Mouse (Mus musculus): ENCODE data around the gene Prima1. TPM values are rescaled to one million over a fixed set of nuclear protein-coding genes. Genes with fewer than 3 reads are reported as not detected.

The Prima1 gene
- polyA plus RNA-seq, 1 experiment from 2014 or later, result 0.42 TPM

- Histone ChIP-seq H3K4me1 (replicated peaks; ENCODE audit: insufficient read depth, low read length) (no peaks in the 10 kb centered on the region), H3K36me3 (ENCODE audit: insufficient read depth, low read length) (no peaks in the 10 kb centered on the region), H3K4me2 (ENCODE audit: low read length) (no peak overlapping the region), H3K27ac (no peak overlapping the region), H3K4me3 (replicated peaks; ENCODE audit: low read depth, low read length) (no peak overlapping the region), H3K27me3 (ENCODE audit: insufficient read depth, low read length) (no peaks in the 10 kb centered on the region), H3K9me3 (replicated peaks; ENCODE audit: low read length) (no peaks in the 10 kb centered on the region), H3K9ac (ENCODE audit: low read depth, low read length) (no peak overlapping the region)
- no peak for DNase-seq (ENCODE audit: low spot score)
- WGBS, result 61% methylated on average over 3 of the region's 3 CpGs
- ATAC-seq (replicated peaks; ENCODE audit: low FRiP score, low read depth), result no peak
- TF ChIP-seq CTCF (IDR thresholded peaks at IDR 0.05; ENCODE audit: low read depth), result no peak
Observed at GRCm38 (mm10) chr12:103155406-103155805, 86.5 kb downstream of the Prima1 start.

GRCm38 (mm10) chr12:103154927-103155326, 87.0 kb downstream of the Prima1 start:
- no peak for ATAC-seq (replicated peaks; ENCODE audit: low FRiP score, low read depth)
- no peak for DNase-seq (ENCODE audit: low spot score)
- Histone ChIP-seq H3K4me1 (replicated peaks; ENCODE audit: insufficient read depth, low read length) (no peaks in the 10 kb centered on the region), H3K4me2 (ENCODE audit: low read length) (no peak overlapping the region), H3K9ac (ENCODE audit: low read depth, low read length) (no peak overlapping the region), H3K36me3 (ENCODE audit: insufficient read depth, low read length) (no peaks in the 10 kb centered on the region), H3K27me3 (ENCODE audit: insufficient read depth, low read length) (no peaks in the 10 kb centered on the region), H3K4me3 (replicated peaks; ENCODE audit: low read depth, low read length) (no peak overlapping the region), H3K27ac (no peak overlapping the region), H3K9me3 (replicated peaks; ENCODE audit: low read length) (no peaks in the 10 kb centered on the region)
- TF ChIP-seq CTCF (IDR thresholded peaks at IDR 0.05; ENCODE audit: low read depth), result 0 out of 2 replicates have a peak, but pooled peaks have one; percentile 9
- WGBS, result 80% methylated on average over 2 of the region's 2 CpGs

GRCm38 (mm10) chr12:103150247-103150646, 91.7 kb downstream of the Prima1 start:
- DNase-seq (ENCODE audit: low spot score) (no peak), ATAC-seq (replicated peaks; ENCODE audit: low FRiP score, low read depth) (no peak)
- H3K36me3 ChIP-seq (ENCODE audit: insufficient read depth, low read length), result no peaks in the 10 kb centered on the region
- H3K4me2 ChIP-seq (ENCODE audit: low read length), result no peak overlapping the region
- H3K4me1 ChIP-seq (replicated peaks; ENCODE audit: insufficient read depth, low read length), result no peaks in the 10 kb centered on the region
- no peak overlapping the region for H3K9ac ChIP-seq (ENCODE audit: low read depth, low read length)
- WGBS, result 77% methylated on average over 2 of the region's 2 CpGs
- no peaks in the 10 kb centered on the region for H3K27me3 ChIP-seq (ENCODE audit: insufficient read depth, low read length)
- H3K9me3 ChIP-seq (replicated peaks; ENCODE audit: low read length), result no peaks in the 10 kb centered on the region
- no peak overlapping the region for H3K27ac ChIP-seq
- no peak for TF ChIP-seq CTCF (IDR thresholded peaks at IDR 0.05; ENCODE audit: low read depth)
- no peak overlapping the region for H3K4me3 ChIP-seq (replicated peaks; ENCODE audit: low read depth, low read length)

Other genes starting within 250 kb of the Prima1 start
- gene Fam181a, start 68.8 kb upstream of the Prima1 start, polyA plus RNA-seq (2015; fragmentation: Nextera tagmentation; extraction: Ambion mirVana), result not detected in 2 replicates
- 1.3 and 1.8 TPM in 2 replicates for gene Asb2, start 113.9 kb upstream of the Prima1 start, polyA plus RNA-seq (2015; fragmentation: Nextera tagmentation; extraction: Ambion mirVana)
- gene Otub2, start 146.5 kb upstream of the Prima1 start, polyA plus RNA-seq (2015; fragmentation: Nextera tagmentation; extraction: Ambion mirVana), result 5.6 TPM in 2 replicates
- gene 9330161L09Rik, start 165.7 kb upstream of the Prima1 start, polyA plus RNA-seq (2015; fragmentation: Nextera tagmentation; extraction: Ambion mirVana), result 0.34 and 0.41 TPM in 2 replicates
- 115 and 120 TPM in 2 replicates for gene Ddx24, start 183.7 kb upstream of the Prima1 start, polyA plus RNA-seq (2015; fragmentation: Nextera tagmentation; extraction: Ambion mirVana)
- gene Ifi27, start 192.1 kb upstream of the Prima1 start, polyA plus RNA-seq (2015; fragmentation: Nextera tagmentation; extraction: Ambion mirVana), result 34.1 and 37.5 TPM in 2 replicates
- gene Ifi27l2a, start 201.5 kb upstream of the Prima1 start, polyA plus RNA-seq (2015; fragmentation: Nextera tagmentation; extraction: Ambion mirVana), result 126 and 205 TPM in 2 replicates
- not detected in 2 replicates for gene Ifi27l2b, start 215.1 kb upstream of the Prima1 start, polyA plus RNA-seq (2015; fragmentation: Nextera tagmentation; extraction: Ambion mirVana)

All from kidney, postnatal 0 days (tissue).